Mouse (Mus musculus): ENCODE measurements around the gene Fam189b. TPM values are rescaled to one million over a fixed set of nuclear protein-coding genes. Genes with fewer than 3 reads are reported as not detected.

Gene Fam189b
- polyA plus RNA-seq, 2 experiments, result 34.5 to 95.5 TPM

DNA sequence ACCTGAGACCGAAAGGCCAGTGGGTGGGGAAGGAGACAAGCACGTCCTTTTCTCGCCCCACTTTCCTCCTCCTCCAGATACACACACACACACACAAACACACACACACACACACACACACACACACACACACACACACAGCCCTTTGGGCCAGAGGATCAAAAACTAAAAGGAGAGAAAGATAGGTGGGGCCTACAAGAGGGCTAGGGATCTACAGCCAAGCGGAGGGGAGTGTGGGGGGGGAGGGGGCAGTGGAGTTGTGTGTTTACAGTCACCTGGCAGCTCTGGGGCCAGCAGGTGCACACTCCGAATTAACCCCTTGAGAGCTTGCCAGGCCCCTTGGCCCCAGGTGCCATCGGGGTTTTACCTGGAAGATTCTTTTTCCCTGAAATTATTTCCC lies 49.7 kb downstream of the Fam189b start:
- no peak overlapping the region for H3K9ac ChIP-seq (ENCODE audit: low read depth, low read length, severe bottlenecking)
- WGBS, result 49% methylated on average over 6 of the region's 6 CpGs

GRCm38 (mm10) chr3:89233562-89234110 lies 50.7 kb downstream of the Fam189b start:
- Histone ChIP-seq H3K4me2 (replicated peaks; ENCODE audit: low read depth, low read length, severe bottlenecking) (no peak overlapping the region), H3K27ac (replicated peaks; ENCODE audit: low read depth, low read length) (no peak overlapping the region), H3K4me1 (ENCODE audit: control insufficient read depth, insufficient read depth, low read length) (peaks cover 4% of the 10 kb centered on the region), H3K4me3 (replicated peaks; ENCODE audit: low read length) (no peak overlapping the region), H3K9ac (ENCODE audit: low read depth, low read length, severe bottlenecking) (no peak overlapping the region), H3K36me3 (ENCODE audit: control insufficient read depth, insufficient read depth, low read length) (peaks cover 33% of the 10 kb centered on the region), H3K9me3 (ENCODE audit: control insufficient read depth, low read length) (no peaks in the 10 kb centered on the region), H3K27me3 (ENCODE audit: control insufficient read depth, insufficient read depth, low read length) (no peaks in the 10 kb centered on the region)
- WGBS, result 82% methylated on average over 14 of the region's 14 CpGs
- DNase-seq (ENCODE audit: low spot score) (no peak), ATAC-seq (ENCODE audit: low FRiP score, low read depth) (no peak)
- TF ChIP-seq POLR2A (IDR thresholded peaks at IDR 0.05; ENCODE audit: borderline replicate concordance, extremely low read depth, insufficient read depth, insufficient read length), result no peak

More for the DNA sequence above, 49.7 kb downstream of the Fam189b start:
- DNase-seq (ENCODE audit: low spot score) (no peak), ATAC-seq (ENCODE audit: low FRiP score, low read depth) (no peak)
- Histone ChIP-seq H3K27ac (replicated peaks; ENCODE audit: low read depth, low read length) (no peak overlapping the region), H3K4me2 (replicated peaks; ENCODE audit: low read depth, low read length, severe bottlenecking) (no peak overlapping the region), H3K9me3 (ENCODE audit: control insufficient read depth, low read length) (no peaks in the 10 kb centered on the region), H3K4me3 (replicated peaks; ENCODE audit: low read length) (no peak overlapping the region), H3K4me1 (ENCODE audit: control insufficient read depth, insufficient read depth, low read length) (peaks cover 9% of the 10 kb centered on the region), H3K36me3 (ENCODE audit: control insufficient read depth, insufficient read depth, low read length) (peaks cover 23% of the 10 kb centered on the region), H3K27me3 (ENCODE audit: control insufficient read depth, insufficient read depth, low read length) (no peaks in the 10 kb centered on the region)
- no peak for TF ChIP-seq POLR2A (IDR thresholded peaks at IDR 0.05; ENCODE audit: borderline replicate concordance, extremely low read depth, insufficient read depth, insufficient read length)

- Histone ChIP-seq H3K9ac (ENCODE audit: low read depth, low read length, severe bottlenecking) (no peak overlapping the region), H3K4me2 (replicated peaks; ENCODE audit: low read depth, low read length, severe bottlenecking) (no peak overlapping the region), H3K4me3 (replicated peaks; ENCODE audit: low read length) (no peak overlapping the region), H3K36me3 (ENCODE audit: control insufficient read depth, insufficient read depth, low read length) (peaks cover 56% of the 10 kb centered on the region), H3K4me1 (ENCODE audit: control insufficient read depth, insufficient read depth, low read length) (no peaks in the 10 kb centered on the region), H3K27me3 (ENCODE audit: control insufficient read depth, insufficient read depth, low read length) (no peaks in the 10 kb centered on the region), H3K27ac (replicated peaks; ENCODE audit: low read depth, low read length) (no peak overlapping the region), H3K9me3 (ENCODE audit: control insufficient read depth, low read length) (no peaks in the 10 kb centered on the region)
- no peak for DNase-seq (ENCODE audit: low spot score)
- ATAC-seq (ENCODE audit: low FRiP score, low read depth), result no peak
- no peak for TF ChIP-seq POLR2A (IDR thresholded peaks at IDR 0.05; ENCODE audit: borderline replicate concordance, extremely low read depth, insufficient read depth, insufficient read length)
- 86% methylated on average over 10 of the region's 10 CpGs for WGBS
Observed at GRCm38 (mm10) chr3:89236516-89236915, 53.6 kb downstream of the Fam189b start.

DNA sequence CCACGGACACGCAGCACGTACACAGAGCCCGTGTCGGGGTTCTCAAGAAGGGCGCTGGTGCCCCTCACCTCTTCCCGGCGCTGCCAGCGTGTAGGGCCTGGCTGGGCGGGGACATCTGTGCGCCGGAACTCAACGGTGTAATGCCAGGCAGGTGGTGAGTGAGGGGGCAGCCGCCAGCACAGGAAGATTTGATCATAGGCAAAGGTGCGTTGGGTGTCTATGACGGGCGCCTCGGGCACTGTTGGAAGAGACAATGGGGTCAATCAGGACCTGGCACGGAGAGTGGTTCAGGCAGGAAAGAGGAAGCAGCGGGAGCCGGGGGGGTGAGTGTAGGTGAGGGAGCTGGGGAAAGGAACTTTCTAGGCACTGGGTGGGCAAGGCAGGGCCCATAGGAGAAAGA lies 54.7 kb downstream of the Fam189b start:
- no peak for TF ChIP-seq POLR2A (IDR thresholded peaks at IDR 0.05; ENCODE audit: borderline replicate concordance, extremely low read depth, insufficient read depth, insufficient read length)
- ATAC-seq (ENCODE audit: low FRiP score, low read depth) (no peak), DNase-seq (ENCODE audit: low spot score) (no peak)
- no peak overlapping the region for H3K4me3 ChIP-seq (replicated peaks; ENCODE audit: low read length)
- WGBS, result 91% methylated on average over 21 of the region's 21 CpGs
- peaks cover 61% of the 10 kb centered on the region for H3K36me3 ChIP-seq (ENCODE audit: control insufficient read depth, insufficient read depth, low read length)
- no peaks in the 10 kb centered on the region for H3K27me3 ChIP-seq (ENCODE audit: control insufficient read depth, insufficient read depth, low read length)
- H3K9me3 ChIP-seq (ENCODE audit: control insufficient read depth, low read length), result no peaks in the 10 kb centered on the region
- no peak overlapping the region for H3K27ac ChIP-seq (replicated peaks; ENCODE audit: low read depth, low read length)
- no peak overlapping the region for H3K4me2 ChIP-seq (replicated peaks; ENCODE audit: low read depth, low read length, severe bottlenecking)
- no peak overlapping the region for H3K9ac ChIP-seq (ENCODE audit: low read depth, low read length, severe bottlenecking)
- no peaks in the 10 kb centered on the region for H3K4me1 ChIP-seq (ENCODE audit: control insufficient read depth, insufficient read depth, low read length)

DNA sequence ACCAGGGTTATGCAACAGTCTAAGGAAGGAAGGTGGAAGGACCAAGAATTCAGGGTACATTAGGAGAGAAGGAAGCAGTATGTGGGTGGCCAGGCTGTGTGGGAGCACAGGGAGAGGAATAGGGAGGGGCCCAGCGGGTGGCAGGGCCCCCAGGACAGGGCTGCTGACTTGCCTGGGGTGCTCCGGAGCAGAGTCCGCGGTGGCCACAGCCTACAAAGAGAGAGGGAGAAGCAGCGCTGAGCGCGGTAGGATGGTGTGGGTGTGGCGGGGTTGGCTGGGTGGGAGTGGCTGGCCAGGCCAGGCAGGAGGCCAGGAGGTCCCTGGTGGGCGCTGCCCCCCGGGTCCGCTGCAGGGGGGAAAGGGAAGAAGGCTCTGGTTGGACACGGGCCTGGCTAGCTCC lies 55.6 kb downstream of the Fam189b start:
- no peaks in the 10 kb centered on the region for H3K9me3 ChIP-seq (ENCODE audit: control insufficient read depth, low read length)
- DNase-seq (ENCODE audit: low spot score) (no peak), ATAC-seq (ENCODE audit: low FRiP score, low read depth) (no peak)
- H3K4me1 ChIP-seq (ENCODE audit: control insufficient read depth, insufficient read depth, low read length), result peaks cover 1% of the 10 kb centered on the region
- no peak overlapping the region for H3K4me3 ChIP-seq (replicated peaks; ENCODE audit: low read length)
- no peak overlapping the region for H3K27ac ChIP-seq (replicated peaks; ENCODE audit: low read depth, low read length)
- 67% methylated on average over 9 of the region's 12 CpGs for WGBS
- H3K36me3 ChIP-seq (ENCODE audit: control insufficient read depth, insufficient read depth, low read length), result peaks cover 58% of the 10 kb centered on the region
- no peak overlapping the region for H3K4me2 ChIP-seq (replicated peaks; ENCODE audit: low read depth, low read length, severe bottlenecking)
- no peaks in the 10 kb centered on the region for H3K27me3 ChIP-seq (ENCODE audit: control insufficient read depth, insufficient read depth, low read length)
- no peak for TF ChIP-seq POLR2A (IDR thresholded peaks at IDR 0.05; ENCODE audit: borderline replicate concordance, extremely low read depth, insufficient read depth, insufficient read length)
- H3K9ac ChIP-seq (ENCODE audit: low read depth, low read length, severe bottlenecking), result no peak overlapping the region

MicroRNAs encoded within 50 kb of the gene (microRNA counts, 519-probe panel; counts per million panel counts)
- not detected for microRNA mmu-miR-92b

Small RNAs within 50 kb of the gene (microRNA-seq; reads per million reads assigned to microRNA genes)
- gene Mir92b, result 70.0 reads per million, percentile 41 among the genes with 10 or more reads in this experiment

Other genes with a start within 250 kb of the Fam189b start
- 19.6 and 21.1 TPM in 2 replicates for gene Ash1l, start 232.5 kb upstream of the Fam189b start, polyA plus RNA-seq (2012; rRNA removed)
- gene Ash1l, start 232.5 kb upstream of the Fam189b start, polyA plus RNA-seq (2014; fragmentation: Nextera tagmentation; extraction: Ambion mirVana), result 21.5 and 25.0 TPM in 2 replicates
- gene Dap3, start 232.0 kb upstream of the Fam189b start, polyA plus RNA-seq (2012; rRNA removed), result 75.3 and 113 TPM in 2 replicates
- 138 and 140 TPM in 2 replicates for gene Dap3, start 232.0 kb upstream of the Fam189b start, polyA plus RNA-seq (2014; fragmentation: Nextera tagmentation; extraction: Ambion mirVana)
- gene Rusc1, start 89.8 kb upstream of the Fam189b start, polyA plus RNA-seq (2012; rRNA removed), result 56.6 and 64.2 TPM in 2 replicates
- 24.8 and 27.5 TPM in 2 replicates for gene Rusc1, start 89.8 kb upstream of the Fam189b start, polyA plus RNA-seq (2014; fragmentation: Nextera tagmentation; extraction: Ambion mirVana)
- 0.03 TPM in 1 of 2 replicates, not detected in the other for gene Gm43738, start 82.0 kb upstream of the Fam189b start, polyA plus RNA-seq (2012; rRNA removed)
- not detected in 2 replicates for gene Gm43738, start 82.0 kb upstream of the Fam189b start, polyA plus RNA-seq (2014; fragmentation: Nextera tagmentation; extraction: Ambion mirVana)
- 118 and 119 TPM in 2 replicates for gene Fdps, start 81.2 kb upstream of the Fam189b start, polyA plus RNA-seq (2012; rRNA removed)
- 172 and 215 TPM in 2 replicates for gene Fdps, start 81.2 kb upstream of the Fam189b start, polyA plus RNA-seq (2014; fragmentation: Nextera tagmentation; extraction: Ambion mirVana)
- gene Pklr, start 47.0 kb upstream of the Fam189b start, polyA plus RNA-seq (2012; rRNA removed), result 0.27 and 0.50 TPM in 2 replicates
- 0.14 and 0.23 TPM in 2 replicates for gene Pklr, start 47.0 kb upstream of the Fam189b start, polyA plus RNA-seq (2014; fragmentation: Nextera tagmentation; extraction: Ambion mirVana)
- gene Hcn3, start 22.9 kb upstream of the Fam189b start, polyA plus RNA-seq (2012; rRNA removed), result 4.6 and 8.9 TPM in 2 replicates
- gene Hcn3, start 22.9 kb upstream of the Fam189b start, polyA plus RNA-seq (2014; fragmentation: Nextera tagmentation; extraction: Ambion mirVana), result 1.5 and 1.6 TPM in 2 replicates
- gene Clk2, start 18.3 kb upstream of the Fam189b start, polyA plus RNA-seq (2012; rRNA removed), result 152 and 155 TPM in 2 replicates
- gene Clk2, start 18.3 kb upstream of the Fam189b start, polyA plus RNA-seq (2014; fragmentation: Nextera tagmentation; extraction: Ambion mirVana), result 26.5 and 34.2 TPM in 2 replicates
- 114 and 156 TPM in 2 replicates for gene Scamp3, start 5.7 kb upstream of the Fam189b start, polyA plus RNA-seq (2012; rRNA removed)
- gene Scamp3, start 5.7 kb upstream of the Fam189b start, polyA plus RNA-seq (2014; fragmentation: Nextera tagmentation; extraction: Ambion mirVana), result 93.9 and 96.0 TPM in 2 replicates
- 51.2 and 68.0 TPM in 2 replicates for gene Gba, start 19.8 kb downstream of the Fam189b start, polyA plus RNA-seq (2012; rRNA removed)
- 48.1 and 53.3 TPM in 2 replicates for gene Gba, start 19.8 kb downstream of the Fam189b start, polyA plus RNA-seq (2014; fragmentation: Nextera tagmentation; extraction: Ambion mirVana)
- gene Thbs3, start 32.0 kb downstream of the Fam189b start, polyA plus RNA-seq (2012; rRNA removed), result 229 and 244 TPM in 2 replicates
- 78.9 and 83.0 TPM in 2 replicates for gene Thbs3, start 32.0 kb downstream of the Fam189b start, polyA plus RNA-seq (2014; fragmentation: Nextera tagmentation; extraction: Ambion mirVana)
- gene Mtx1, start 43.9 kb downstream of the Fam189b start, polyA plus RNA-seq (2012; rRNA removed), result 196 and 211 TPM in 2 replicates
- gene Mtx1, start 43.9 kb downstream of the Fam189b start, polyA plus RNA-seq (2014; fragmentation: Nextera tagmentation; extraction: Ambion mirVana), result 159 and 163 TPM in 2 replicates
- gene Muc1, start 45.9 kb downstream of the Fam189b start, polyA plus RNA-seq (2012; rRNA removed), result 5.6 and 7.0 TPM in 2 replicates
- gene Muc1, start 45.9 kb downstream of the Fam189b start, polyA plus RNA-seq (2014; fragmentation: Nextera tagmentation; extraction: Ambion mirVana), result 0.55 and 1.1 TPM in 2 replicates
- gene Krtcap2, start 62.8 kb downstream of the Fam189b start, polyA plus RNA-seq (2012; rRNA removed), result 121 and 153 TPM in 2 replicates
- 352 and 353 TPM in 2 replicates for gene Krtcap2, start 62.8 kb downstream of the Fam189b start, polyA plus RNA-seq (2014; fragmentation: Nextera tagmentation; extraction: Ambion mirVana)
- 19.0 and 25.4 TPM in 2 replicates for gene Trim46, start 63.2 kb downstream of the Fam189b start, polyA plus RNA-seq (2012; rRNA removed)
- 3.9 and 4.7 TPM in 2 replicates for gene Trim46, start 63.2 kb downstream of the Fam189b start, polyA plus RNA-seq (2014; fragmentation: Nextera tagmentation; extraction: Ambion mirVana)
- 313 and 432 TPM in 2 replicates for gene Dpm3, start 76.2 kb downstream of the Fam189b start, polyA plus RNA-seq (2012; rRNA removed)
- 165 and 173 TPM in 2 replicates for gene Dpm3, start 76.2 kb downstream of the Fam189b start, polyA plus RNA-seq (2014; fragmentation: Nextera tagmentation; extraction: Ambion mirVana)
- 150 and 198 TPM in 2 replicates for gene Slc50a1, start 87.4 kb downstream of the Fam189b start, polyA plus RNA-seq (2012; rRNA removed)
- gene Slc50a1, start 87.4 kb downstream of the Fam189b start, polyA plus RNA-seq (2014; fragmentation: Nextera tagmentation; extraction: Ambion mirVana), result 90.8 and 95.6 TPM in 2 replicates
- gene Efna1, start 98.0 kb downstream of the Fam189b start, polyA plus RNA-seq (2012; rRNA removed), result 51.7 and 52.2 TPM in 2 replicates
- 42.2 and 48.1 TPM in 2 replicates for gene Efna1, start 98.0 kb downstream of the Fam189b start, polyA plus RNA-seq (2014; fragmentation: Nextera tagmentation; extraction: Ambion mirVana)
- gene Efna3, start 139.8 kb downstream of the Fam189b start, polyA plus RNA-seq (2012; rRNA removed), result 38.1 and 48.5 TPM in 2 replicates
- 32.1 and 34.4 TPM in 2 replicates for gene Efna3, start 139.8 kb downstream of the Fam189b start, polyA plus RNA-seq (2014; fragmentation: Nextera tagmentation; extraction: Ambion mirVana)
- 56.5 and 67.1 TPM in 2 replicates for gene Efna4, start 154.9 kb downstream of the Fam189b start, polyA plus RNA-seq (2012; rRNA removed)
- gene Efna4, start 154.9 kb downstream of the Fam189b start, polyA plus RNA-seq (2014; fragmentation: Nextera tagmentation; extraction: Ambion mirVana), result 32.0 and 34.2 TPM in 2 replicates
- 80.4 and 97.6 TPM in 2 replicates for gene Adam15, start 166.9 kb downstream of the Fam189b start, polyA plus RNA-seq (2012; rRNA removed)
- 45.9 and 48.2 TPM in 2 replicates for gene Adam15, start 166.9 kb downstream of the Fam189b start, polyA plus RNA-seq (2014; fragmentation: Nextera tagmentation; extraction: Ambion mirVana)
- 0.63 and 1.1 TPM in 2 replicates for gene Dcst2, start 178.8 kb downstream of the Fam189b start, polyA plus RNA-seq (2012; rRNA removed)
- gene Dcst2, start 178.8 kb downstream of the Fam189b start, polyA plus RNA-seq (2014; fragmentation: Nextera tagmentation; extraction: Ambion mirVana), result 0.14 and 0.26 TPM in 2 replicates
- gene Dcst1, start 182.1 kb downstream of the Fam189b start, polyA plus RNA-seq (2012; rRNA removed), result 0.11 and 0.17 TPM in 2 replicates
- gene Dcst1, start 182.1 kb downstream of the Fam189b start, polyA plus RNA-seq (2014; fragmentation: Nextera tagmentation; extraction: Ambion mirVana), result 0.17 and 0.18 TPM in 2 replicates
- gene Zbtb7b, start 211.6 kb downstream of the Fam189b start, polyA plus RNA-seq (2012; rRNA removed), result 13.4 and 14.7 TPM in 2 replicates
- 2.7 and 3.4 TPM in 2 replicates for gene Zbtb7b, start 211.6 kb downstream of the Fam189b start, polyA plus RNA-seq (2014; fragmentation: Nextera tagmentation; extraction: Ambion mirVana)
- gene Lenep, start 219.7 kb downstream of the Fam189b start, polyA plus RNA-seq (2012; rRNA removed), result 2.4 and 2.8 TPM in 2 replicates
- not detected in 2 replicates for gene Lenep, start 219.7 kb downstream of the Fam189b start, polyA plus RNA-seq (2014; fragmentation: Nextera tagmentation; extraction: Ambion mirVana)
- gene Flad1, start 228.7 kb downstream of the Fam189b start, polyA plus RNA-seq (2012; rRNA removed), result 32.8 and 36.0 TPM in 2 replicates
- 26.8 and 27.1 TPM in 2 replicates for gene Flad1, start 228.7 kb downstream of the Fam189b start, polyA plus RNA-seq (2014; fragmentation: Nextera tagmentation; extraction: Ambion mirVana)
- gene Cks1b, start 235.2 kb downstream of the Fam189b start, polyA plus RNA-seq (2012; rRNA removed), result 247 and 268 TPM in 2 replicates
- 473 and 476 TPM in 2 replicates for gene Cks1b, start 235.2 kb downstream of the Fam189b start, polyA plus RNA-seq (2014; fragmentation: Nextera tagmentation; extraction: Ambion mirVana)
- gene Shc1, start 235.3 kb downstream of the Fam189b start, polyA plus RNA-seq (2012; rRNA removed), result 134 and 166 TPM in 2 replicates
- 72.5 and 80.0 TPM in 2 replicates for gene Shc1, start 235.3 kb downstream of the Fam189b start, polyA plus RNA-seq (2014; fragmentation: Nextera tagmentation; extraction: Ambion mirVana)
- 83.4 and 121 TPM in 2 replicates for gene Pygo2, start 247.1 kb downstream of the Fam189b start, polyA plus RNA-seq (2012; rRNA removed)
- 58.3 and 65.3 TPM in 2 replicates for gene Pygo2, start 247.1 kb downstream of the Fam189b start, polyA plus RNA-seq (2014; fragmentation: Nextera tagmentation; extraction: Ambion mirVana)

Data from limb, embryonic 14.5 days (tissue).